Mouse (Mus musculus): ENCODE results near the gene Gm49393. TPM values are rescaled to one million over a fixed set of nuclear protein-coding genes. Genes with fewer than 3 reads are reported as not detected.

Gm49393 gene
- polyA plus RNA-seq, 1 experiment from 2014 or later, result not detected

DNA sequence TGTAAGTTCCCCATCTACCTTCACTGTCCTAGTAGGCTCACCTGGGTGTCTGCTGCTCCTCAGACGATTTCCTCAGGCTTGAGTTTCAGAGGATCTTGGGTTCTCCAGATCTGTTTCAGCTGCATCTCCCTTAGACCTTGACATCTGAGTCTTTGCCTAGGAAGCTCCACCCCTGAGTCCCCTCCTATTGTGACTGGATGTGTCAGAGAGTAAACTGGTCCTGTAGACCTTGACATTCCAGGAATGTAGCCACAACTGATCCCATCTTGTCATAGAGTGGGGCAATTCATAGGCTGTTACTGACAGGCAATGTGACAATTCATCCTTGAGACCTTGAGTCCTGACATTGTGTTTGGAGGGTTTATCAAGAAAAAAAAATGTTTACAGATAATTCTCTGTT lies 71.1 kb downstream of the Gm49393 start, which contains the start of gene 4930486L24Rik:
Gene 4930486L24Rik (minus strand): TSS at position 195 of the 400 bp plus-strand sequence.
- Histone ChIP-seq H3K4me1 (no peaks in the 10 kb centered on the region), H3K9me3 (no peaks in the 10 kb centered on the region), H3K36me3 (no peaks in the 10 kb centered on the region), H3K4me3 (no peak within 1 kb of the TSS), H3K9ac (no peak within 1 kb of the TSS), H3K27me3 (replicated peaks) (no peaks in the 10 kb centered on the region), H3K27ac (replicated peaks) (no peak within 1 kb of the TSS), H3K4me2 (no peak within 1 kb of the TSS)
- 40% methylated on average over 1 of the region's 1 CpGs for WGBS
- ATAC-seq (ENCODE audit: extremely low read depth, insufficient number of reproducible peaks, low FRiP score, low TSS enrichment), result no peak

DNA sequence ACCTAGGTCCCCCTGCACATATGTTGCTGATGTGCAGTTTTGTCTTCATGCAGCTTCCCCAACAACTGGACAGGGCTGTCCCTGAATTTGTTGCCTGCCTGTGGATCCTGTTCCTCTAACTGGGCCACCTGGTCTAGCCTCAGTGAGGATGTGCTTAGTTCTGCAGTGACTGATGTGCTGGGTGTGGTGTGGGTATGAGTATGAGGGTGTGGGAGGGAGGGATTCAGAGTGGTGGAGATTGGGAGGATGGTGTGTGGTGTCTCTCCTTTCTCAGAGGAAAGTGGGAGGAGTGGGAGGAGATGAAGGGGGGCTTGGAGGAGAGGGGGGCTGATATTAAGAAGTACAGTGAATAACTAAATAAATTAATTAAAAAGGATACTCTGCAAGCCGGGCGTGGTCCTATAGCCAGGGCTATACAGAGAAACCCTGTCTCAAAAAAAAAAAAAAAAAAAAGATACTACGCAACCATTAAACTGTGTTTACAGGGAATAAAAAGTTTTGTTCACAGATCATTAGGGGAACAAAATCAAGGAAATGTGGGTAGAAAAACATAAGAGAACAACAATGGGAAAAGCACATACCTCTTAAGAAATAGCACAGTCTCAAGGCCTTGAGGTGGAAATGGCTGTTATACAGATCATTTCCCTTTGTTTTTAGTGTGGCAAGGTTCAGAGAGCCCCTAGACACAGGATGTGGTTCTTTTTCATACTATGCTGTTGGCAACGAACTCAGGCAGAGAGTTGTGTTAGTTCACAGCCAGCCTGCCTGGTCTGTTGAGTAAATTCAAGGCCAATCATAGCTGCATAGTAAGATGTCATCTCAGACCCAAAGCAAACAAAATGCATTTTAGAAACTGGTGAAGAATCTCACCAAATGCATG lies 86.9 kb downstream of the Gm49393 start:
- no peak overlapping the region for H3K4me2 ChIP-seq
- H3K4me1 ChIP-seq, result no peaks in the 10 kb centered on the region
- no peak overlapping the region; the same call in 1 of the 2 replicates for H3K27ac ChIP-seq (replicated peaks)
- no peaks in the 10 kb centered on the region for H3K27me3 ChIP-seq (replicated peaks)
- ATAC-seq (ENCODE audit: extremely low read depth, insufficient number of reproducible peaks, low FRiP score, low TSS enrichment), result no peak
- H3K9ac ChIP-seq, result no peak overlapping the region
- no peaks in the 10 kb centered on the region for H3K9me3 ChIP-seq
- H3K4me3 ChIP-seq, result no peak overlapping the region
- 77% methylated on average over 4 of the region's 4 CpGs for WGBS
- H3K36me3 ChIP-seq, result no peaks in the 10 kb centered on the region

DNA sequence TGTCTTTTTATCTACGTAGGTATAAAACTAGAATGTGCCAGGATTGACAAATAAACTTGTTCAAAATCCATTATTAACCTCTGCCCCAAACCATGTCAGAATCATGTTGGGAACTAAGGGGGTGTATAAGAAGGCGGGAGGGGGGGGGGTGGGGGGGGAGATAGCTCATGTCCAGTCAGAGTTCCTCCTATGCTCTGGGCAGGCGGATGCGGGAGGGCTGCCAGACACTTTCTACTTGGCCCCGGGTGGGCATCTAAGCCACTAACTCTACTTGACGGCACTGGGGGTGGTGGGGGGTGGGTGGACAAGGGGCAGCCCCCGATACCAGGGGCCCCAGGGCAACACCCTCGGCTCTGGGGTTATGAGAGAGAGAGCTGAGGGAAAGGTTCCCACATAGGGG lies 92.2 kb downstream of the Gm49393 start:
- Histone ChIP-seq H3K27me3 (replicated peaks) (no peaks in the 10 kb centered on the region), H3K9ac (no peak overlapping the region), H3K9me3 (no peaks in the 10 kb centered on the region), H3K4me2 (no peak overlapping the region), H3K4me1 (no peaks in the 10 kb centered on the region), H3K27ac (replicated peaks) (no peak overlapping the region), H3K4me3 (no peak overlapping the region), H3K36me3 (no peaks in the 10 kb centered on the region)
- 74% methylated on average over 8 of the region's 8 CpGs for WGBS
- ATAC-seq (ENCODE audit: extremely low read depth, insufficient number of reproducible peaks, low FRiP score, low TSS enrichment), result no peak

DNA sequence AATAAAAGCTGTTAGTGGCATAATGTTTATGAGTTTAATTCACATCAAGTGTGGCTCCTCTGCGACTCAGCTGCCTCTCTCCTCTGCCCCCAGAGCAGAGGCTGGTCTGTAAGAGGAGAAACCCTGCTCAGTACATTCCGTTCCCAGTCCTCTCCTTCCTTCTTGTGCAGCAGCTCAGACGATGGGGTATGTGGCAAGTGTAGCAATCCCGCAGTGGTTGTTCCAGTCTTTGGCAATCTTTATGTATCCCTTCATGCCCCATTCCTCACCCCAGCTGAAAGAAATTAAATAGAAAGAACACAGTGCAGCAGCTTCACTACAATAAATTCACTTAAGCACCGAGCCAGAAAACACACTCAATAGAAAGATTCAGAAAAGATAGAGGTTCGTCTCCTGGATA lies 92.7 kb downstream of the Gm49393 start:
- Histone ChIP-seq H3K27ac (replicated peaks) (no peak overlapping the region), H3K4me3 (no peak overlapping the region), H3K27me3 (replicated peaks) (no peaks in the 10 kb centered on the region), H3K9ac (no peak overlapping the region), H3K9me3 (no peaks in the 10 kb centered on the region), H3K4me2 (no peak overlapping the region), H3K4me1 (no peaks in the 10 kb centered on the region), H3K36me3 (no peaks in the 10 kb centered on the region)
- no peak for ATAC-seq (ENCODE audit: extremely low read depth, insufficient number of reproducible peaks, low FRiP score, low TSS enrichment)
- 59% methylated on average over 6 of the region's 6 CpGs for WGBS

GRCm38 (mm10) chr13:60839353-60839902 lies 96.0 kb downstream of the Gm49393 start:
- no peak overlapping the region for H3K4me2 ChIP-seq
- H3K9me3 ChIP-seq, result no peaks in the 10 kb centered on the region
- H3K9ac ChIP-seq, result no peak overlapping the region
- H3K4me1 ChIP-seq, result no peaks in the 10 kb centered on the region
- WGBS, result 52% methylated on average over 2 of the region's 2 CpGs
- no peaks in the 10 kb centered on the region for H3K36me3 ChIP-seq
- no peak for ATAC-seq (ENCODE audit: extremely low read depth, insufficient number of reproducible peaks, low FRiP score, low TSS enrichment)
- H3K27me3 ChIP-seq (replicated peaks), result no peaks in the 10 kb centered on the region
- H3K27ac ChIP-seq (replicated peaks), result no peak overlapping the region
- no peak overlapping the region for H3K4me3 ChIP-seq

DNA sequence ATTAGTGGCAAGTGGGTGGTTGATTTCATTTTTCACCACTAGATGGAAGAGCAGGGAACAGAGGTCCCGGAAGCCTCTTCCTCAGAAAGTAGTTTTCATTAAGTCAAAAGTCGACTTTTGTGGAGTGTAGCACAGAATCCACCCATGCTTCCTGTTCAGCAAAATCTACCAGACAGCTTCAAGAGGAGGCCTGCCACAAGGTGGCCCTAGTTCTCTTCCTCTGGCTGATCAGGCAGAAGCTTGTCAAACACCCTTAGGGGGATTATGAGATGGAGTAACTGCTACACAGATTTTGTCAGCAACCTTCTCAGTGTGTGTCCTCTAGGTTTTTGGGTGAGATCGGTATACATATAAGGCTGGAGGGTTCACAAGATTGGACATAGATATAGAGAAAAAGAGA lies 109.3 kb downstream of the Gm49393 start:
- no peak overlapping the region for H3K9ac ChIP-seq
- 41% methylated on average over 3 of the region's 3 CpGs for WGBS
- no peak for ATAC-seq (ENCODE audit: extremely low read depth, insufficient number of reproducible peaks, low FRiP score, low TSS enrichment)

GRCm38 (mm10) chr13:60820486-60821175 lies 114.8 kb downstream of the Gm49393 start:
- Histone ChIP-seq H3K4me3 (no peak overlapping the region), H3K4me2 (no peak overlapping the region), H3K27me3 (replicated peaks) (no peaks in the 10 kb centered on the region), H3K27ac (replicated peaks) (no peak overlapping the region), H3K9ac (no peak overlapping the region), H3K4me1 (no peaks in the 10 kb centered on the region), H3K9me3 (no peaks in the 10 kb centered on the region), H3K36me3 (no peaks in the 10 kb centered on the region)
- ATAC-seq (ENCODE audit: extremely low read depth, insufficient number of reproducible peaks, low FRiP score, low TSS enrichment), result no peak
- 49% methylated on average over 3 of the region's 3 CpGs for WGBS

More for the DNA sequence above, 109.3 kb downstream of the Gm49393 start:
- H3K4me2 ChIP-seq, result no peak overlapping the region
- no peaks in the 10 kb centered on the region for H3K36me3 ChIP-seq
- no peaks in the 10 kb centered on the region for H3K4me1 ChIP-seq
- no peaks in the 10 kb centered on the region for H3K9me3 ChIP-seq
- H3K4me3 ChIP-seq, result no peak overlapping the region
- H3K27me3 ChIP-seq (replicated peaks), result no peaks in the 10 kb centered on the region
- H3K27ac ChIP-seq (replicated peaks), result no peak overlapping the region

DNA sequence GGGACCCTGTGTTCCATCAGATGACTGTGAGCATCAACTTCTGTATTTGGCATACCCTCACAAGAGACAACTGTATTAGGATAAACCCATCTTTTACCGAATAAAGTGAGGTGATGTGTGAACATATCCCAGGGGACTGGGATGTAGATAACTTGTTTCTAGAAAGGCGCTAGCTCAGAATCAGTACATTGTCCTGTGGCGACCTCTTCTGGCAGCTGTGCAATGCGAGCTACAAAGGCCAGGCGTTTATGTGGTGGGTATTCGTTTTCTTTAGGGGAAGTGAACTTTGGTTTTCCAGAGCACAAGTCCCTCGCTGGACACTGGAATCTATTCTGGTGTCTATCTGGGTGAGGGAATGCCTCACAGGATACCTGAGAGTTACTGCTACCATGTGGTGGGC lies 115.9 kb downstream of the Gm49393 start:
- H3K9ac ChIP-seq, result no peak overlapping the region
- no peaks in the 10 kb centered on the region for H3K36me3 ChIP-seq
- no peak overlapping the region for H3K27ac ChIP-seq (replicated peaks)
- no peaks in the 10 kb centered on the region for H3K4me1 ChIP-seq
- H3K9me3 ChIP-seq, result no peaks in the 10 kb centered on the region
- no peak for ATAC-seq (ENCODE audit: extremely low read depth, insufficient number of reproducible peaks, low FRiP score, low TSS enrichment)
- H3K4me3 ChIP-seq, result no peak overlapping the region
- no peak overlapping the region for H3K4me2 ChIP-seq
- 7% methylated on average over 7 of the region's 7 CpGs for WGBS
- H3K27me3 ChIP-seq (replicated peaks), result no peaks in the 10 kb centered on the region

- H3K9me3 ChIP-seq, result no peaks in the 10 kb centered on the region
- H3K4me3 ChIP-seq, result no peak overlapping the region
- no peak overlapping the region for H3K27ac ChIP-seq (replicated peaks)
- ATAC-seq (ENCODE audit: extremely low read depth, insufficient number of reproducible peaks, low FRiP score, low TSS enrichment), result no peak; the same call in 1 of the 2 replicates
- 69% methylated on average over 1 of the region's 1 CpGs for WGBS
- H3K4me1 ChIP-seq, result no peaks in the 10 kb centered on the region
- H3K9ac ChIP-seq, result no peak overlapping the region
- H3K4me2 ChIP-seq, result no peak overlapping the region
- no peaks in the 10 kb centered on the region for H3K27me3 ChIP-seq (replicated peaks)
- H3K36me3 ChIP-seq, result no peaks in the 10 kb centered on the region
These were observed 121.7 kb downstream of the Gm49393 start for GRCm38 (mm10) chr13:60813722-60814121.

DNA sequence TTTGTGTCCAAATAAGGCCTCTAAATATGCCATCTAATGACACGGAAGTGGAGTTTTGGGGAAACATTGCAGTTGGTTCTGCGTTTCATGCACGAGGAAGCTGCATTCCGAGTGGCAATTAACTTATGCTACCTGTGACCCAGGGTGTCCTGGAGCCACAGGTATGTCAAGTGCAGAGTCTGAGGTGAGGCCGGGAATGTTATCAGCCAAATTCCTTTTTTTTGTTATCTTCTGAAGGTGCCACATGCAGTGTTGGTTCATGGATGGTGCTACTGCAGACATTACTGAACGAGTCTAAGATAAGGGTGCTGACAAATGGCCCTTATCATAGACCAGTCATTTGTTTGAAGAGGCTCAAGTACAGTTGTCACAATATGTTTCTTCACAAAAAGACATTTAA lies 122.6 kb downstream of the Gm49393 start:
- no peak overlapping the region for H3K27ac ChIP-seq (replicated peaks)
- ATAC-seq (ENCODE audit: extremely low read depth, insufficient number of reproducible peaks, low FRiP score, low TSS enrichment), result no peak
- 49% methylated on average over 6 of the region's 6 CpGs for WGBS

GRCm38 (mm10) chr13:60809690-60810089 lies 125.7 kb downstream of the Gm49393 start:
- Histone ChIP-seq H3K27ac (replicated peaks) (no peak overlapping the region), H3K36me3 (no peaks in the 10 kb centered on the region), H3K27me3 (replicated peaks) (no peaks in the 10 kb centered on the region), H3K9me3 (no peaks in the 10 kb centered on the region), H3K4me3 (no peak overlapping the region), H3K4me1 (no peaks in the 10 kb centered on the region), H3K4me2 (no peak overlapping the region), H3K9ac (no peak overlapping the region)
- ATAC-seq (ENCODE audit: extremely low read depth, insufficient number of reproducible peaks, low FRiP score, low TSS enrichment), result no peak
- 32% methylated on average over 2 of the region's 2 CpGs for WGBS

More for the DNA sequence above, 122.6 kb downstream of the Gm49393 start:
- Histone ChIP-seq H3K9me3 (no peaks in the 10 kb centered on the region), H3K4me3 (no peak overlapping the region), H3K9ac (no peak overlapping the region), H3K36me3 (no peaks in the 10 kb centered on the region), H3K4me2 (no peak overlapping the region), H3K4me1 (no peaks in the 10 kb centered on the region), H3K27me3 (replicated peaks) (no peaks in the 10 kb centered on the region)

All from heart, embryonic 13.5 days (tissue).